Mouse (Mus musculus): ENCODE measurements around the gene Qrich2. TPM values are rescaled to one million over a fixed set of nuclear protein-coding genes. Genes with fewer than 3 reads are reported as not detected.
"Not testable (repeated sequence)": the region's sequence is repeated elsewhere in the genome, so short reads cannot be mapped to it uniquely, and the experiment has no call there.

Gene Qrich2
- total RNA-seq, 2 experiments from 2014 or later, result not detected

- intact Hi-C loops (cut with DNase I), result loop anchor here (2.0 to 5.0 kb wide), 2 partner anchors 14 to 345 kb away; partner anchors contain the start of gene Wbp2
- no peak for DNase-seq
Observed at GRCm38 (mm10) chr11:116432593-116433355, 33.3 kb downstream of the Qrich2 start.

DNA sequence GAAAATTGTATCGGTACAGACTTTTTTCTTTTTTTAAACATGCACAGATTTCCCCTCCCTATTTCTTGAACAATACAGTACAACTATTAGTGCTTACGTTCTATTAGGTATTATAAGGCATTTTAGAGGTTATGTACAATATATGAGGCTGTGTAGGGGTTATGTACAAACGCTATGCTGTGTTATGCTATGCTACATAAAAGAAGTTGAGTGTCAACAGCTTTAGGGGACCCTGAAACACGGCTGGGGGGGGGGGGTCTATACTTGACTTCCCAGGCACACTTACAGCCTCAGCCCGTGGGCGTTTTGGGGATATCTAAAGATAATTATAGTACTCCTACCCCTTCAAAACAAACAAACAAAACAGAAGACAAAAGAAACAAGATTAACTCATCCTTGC is 33.9 kb downstream of the Qrich2 start:
- DNase-seq, result no peak
- intact Hi-C loops (cut with DNase I), result loop anchor here (2.0 to 5.0 kb wide), 2 partner anchors 13 to 345 kb away; partner anchors contain the start of gene Wbp2

GRCm38 (mm10) chr11:116431428-116432077 is 34.5 kb downstream of the Qrich2 start:
- DNase-seq, result no peak
- intact Hi-C loops (cut with DNase I), result loop anchor here (2.0 to 5.0 kb wide), 2 partner anchors 13 to 344 kb away; partner anchors contain the start of gene Wbp2

DNA sequence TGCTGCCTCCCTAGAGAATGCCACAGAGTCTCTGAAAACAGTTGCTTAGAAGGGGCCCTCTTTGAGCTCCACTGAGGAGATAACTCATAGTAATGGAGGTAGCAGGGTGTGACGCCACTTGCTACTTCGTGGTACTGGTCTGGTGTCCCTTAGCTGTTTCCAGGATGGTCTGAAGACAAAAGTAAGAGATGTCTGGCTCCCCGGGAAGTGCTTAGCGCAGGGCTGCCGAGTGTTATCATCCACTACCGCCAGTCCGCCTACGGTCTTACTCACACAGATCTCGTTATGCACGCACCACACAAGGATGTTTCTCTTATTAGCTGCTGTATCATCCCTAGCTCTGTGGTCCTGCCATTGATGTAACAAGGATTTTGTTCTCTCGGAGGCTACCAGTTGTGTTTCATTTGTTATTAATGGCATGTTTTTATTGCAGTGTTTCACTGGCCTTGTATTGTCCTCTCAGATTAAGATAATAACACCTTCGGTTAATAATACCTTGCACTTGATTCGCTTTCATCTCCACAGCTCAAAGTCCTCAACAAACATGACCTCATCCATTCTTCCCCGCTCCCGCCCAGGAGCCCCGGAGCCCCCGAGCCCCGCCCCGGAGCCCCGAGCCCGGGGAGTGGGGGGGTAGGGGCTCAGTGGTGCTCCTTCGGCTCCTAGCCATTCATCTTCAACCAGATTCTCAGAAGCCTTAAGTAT is 35.2 kb downstream of the Qrich2 start:
- intact Hi-C loops (cut with DNase I), result loop anchor here (5.0 kb wide), 1 partner anchor 344 kb away; the partner anchor contains the start of gene Wbp2
- no peak for DNase-seq

GRCm38 (mm10) chr11:116429862-116430613 is 36.0 kb downstream of the Qrich2 start:
- intact Hi-C loops (cut with DNase I), result loop anchor here (5.0 kb wide), 1 partner anchor 343 kb away; the partner anchor contains the start of gene Wbp2
- no peak for DNase-seq

DNA sequence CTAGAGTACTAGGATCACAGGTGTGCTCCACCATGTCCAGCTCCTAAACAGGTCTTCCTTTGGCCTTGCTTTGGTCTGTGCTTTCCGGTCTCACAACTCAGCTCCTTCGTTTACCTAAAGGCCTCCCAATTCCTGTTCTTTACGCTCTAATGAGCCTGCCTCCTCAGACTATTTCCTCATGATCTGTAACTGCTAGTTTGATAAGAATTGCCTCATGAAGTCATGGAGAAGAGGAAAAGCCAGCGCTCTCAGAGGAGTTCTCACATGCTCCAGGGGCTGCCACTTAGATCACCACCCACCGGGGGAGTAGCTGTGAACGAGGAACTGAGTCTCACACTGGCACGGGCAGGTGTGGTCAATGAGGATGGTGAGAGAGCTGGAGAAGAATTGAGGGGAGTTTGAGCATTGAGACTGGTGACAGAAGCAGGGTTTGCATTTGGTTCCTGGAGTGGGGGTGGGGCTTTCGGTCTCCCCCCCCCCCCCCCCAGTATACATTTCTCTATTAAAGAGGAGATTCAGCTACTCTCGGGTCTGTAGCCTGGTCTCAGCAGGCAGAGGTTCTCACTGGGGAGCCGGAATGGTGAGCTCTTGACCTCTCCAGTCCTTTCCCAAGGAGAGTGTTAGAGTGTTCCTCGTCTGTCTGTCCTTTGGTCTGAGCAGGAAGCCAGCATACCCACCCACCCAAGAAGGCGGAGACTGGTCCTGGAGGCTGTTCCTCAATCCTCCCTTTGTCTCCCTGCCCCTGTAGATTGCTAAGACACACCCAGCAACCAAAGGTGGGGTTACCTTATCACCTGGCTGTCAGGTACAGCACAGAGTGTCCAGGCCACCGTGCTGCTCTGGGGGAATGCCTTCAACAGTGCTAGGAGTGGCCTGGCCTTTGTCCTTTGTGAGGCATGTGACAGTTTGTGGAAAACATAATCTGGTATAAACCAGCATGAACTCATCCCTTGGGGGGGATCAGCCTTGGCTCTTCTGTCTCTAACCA is 36.9 kb downstream of the Qrich2 start:
- no peak for DNase-seq
- intact Hi-C loops (cut with DNase I), result no loop called here

DNA sequence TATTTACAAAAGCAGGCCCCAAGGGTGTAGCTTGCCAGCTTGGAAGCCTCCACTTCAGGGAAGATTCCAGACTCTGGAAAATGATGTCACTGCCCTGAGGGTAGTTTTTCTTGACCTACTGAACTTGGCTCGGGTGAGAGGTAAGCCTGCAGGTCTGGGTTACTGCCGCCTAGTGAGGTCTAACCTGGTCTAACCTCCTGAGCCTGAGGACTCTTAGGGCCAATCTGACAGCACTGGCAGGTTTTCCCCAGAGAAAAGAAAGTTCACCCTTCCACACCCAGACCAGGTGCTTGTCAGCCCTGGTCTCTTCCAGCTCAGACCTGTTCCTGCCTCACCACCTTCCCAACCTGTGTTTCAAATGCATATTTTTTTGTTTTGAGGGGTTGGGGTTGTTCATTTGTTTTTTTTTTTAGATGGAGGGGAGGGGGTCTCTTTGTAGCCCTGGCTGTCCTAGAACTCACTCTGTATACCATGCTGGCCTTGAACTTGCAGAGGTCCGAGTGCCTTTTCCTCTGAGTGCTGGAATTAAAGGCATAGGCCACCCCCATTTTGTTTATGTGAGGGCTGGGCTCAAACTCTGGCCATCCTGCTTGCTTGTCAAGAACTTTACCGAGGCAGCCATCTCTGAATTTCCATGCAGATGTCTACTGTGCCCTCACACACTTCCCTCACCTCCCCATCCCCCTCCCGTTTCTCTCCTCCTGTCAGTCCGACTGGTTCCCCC is 39.0 kb downstream of the Qrich2 start:
- intact Hi-C loops (cut with DNase I), result no loop called here
- no peak for DNase-seq

GRCm38 (mm10) chr11:116426328-116426727 is 39.7 kb downstream of the Qrich2 start:
- DNase-seq; intact Hi-C loops (cut with DNase I): not testable (repeated sequence)

DNA sequence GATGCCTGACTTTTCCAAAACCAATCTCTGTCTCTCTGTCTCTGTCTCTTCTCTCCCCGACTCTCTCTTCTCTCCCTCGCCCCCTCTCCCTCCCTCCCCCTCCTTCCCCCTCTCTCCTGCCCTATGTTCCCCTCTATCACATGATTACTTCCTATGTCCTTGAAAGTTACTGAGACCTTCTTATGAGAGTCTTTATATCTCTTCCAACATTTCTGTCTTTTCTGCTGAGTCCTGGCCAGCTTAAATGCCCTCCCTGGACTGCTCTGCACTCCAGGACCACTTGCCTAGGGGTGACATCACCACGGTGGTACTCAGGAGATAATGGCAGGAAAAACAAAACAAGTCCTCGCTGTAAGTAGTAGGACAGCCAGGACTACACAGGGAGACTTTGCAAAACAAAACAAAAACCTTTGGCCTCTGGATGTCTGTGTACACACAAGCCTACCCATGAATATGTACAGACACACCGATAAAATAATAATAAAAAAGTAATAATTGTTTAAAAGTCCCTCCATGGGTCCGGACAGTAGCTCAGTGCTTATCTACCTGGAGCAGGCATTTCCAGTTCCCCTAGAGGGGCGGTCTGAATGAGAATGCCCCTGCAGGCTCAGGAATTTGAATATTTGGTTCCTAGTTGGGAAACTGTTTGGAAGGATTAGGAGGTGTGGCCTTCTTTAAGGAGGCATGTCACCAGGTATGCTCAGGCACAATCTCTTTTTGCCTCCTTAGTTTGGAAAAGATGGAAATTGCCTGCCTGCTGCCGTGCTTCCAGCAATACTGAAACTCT is 41.2 kb downstream of the Qrich2 start:
- intact Hi-C loops (cut with DNase I), result no loop called here
- DNase-seq, result no peak

- intact Hi-C loops (cut with DNase I), result no loop called here
- DNase-seq, result peak in 1 of 2 experiments; percentile 39
Observed at GRCm38 (mm10) chr11:116423782-116424620, 42.0 kb downstream of the Qrich2 start.

- no peak for DNase-seq
- intact Hi-C loops (cut with DNase I), result no loop called here
Observed at GRCm38 (mm10) chr11:116423214-116423613, 42.8 kb downstream of the Qrich2 start.

DNA sequence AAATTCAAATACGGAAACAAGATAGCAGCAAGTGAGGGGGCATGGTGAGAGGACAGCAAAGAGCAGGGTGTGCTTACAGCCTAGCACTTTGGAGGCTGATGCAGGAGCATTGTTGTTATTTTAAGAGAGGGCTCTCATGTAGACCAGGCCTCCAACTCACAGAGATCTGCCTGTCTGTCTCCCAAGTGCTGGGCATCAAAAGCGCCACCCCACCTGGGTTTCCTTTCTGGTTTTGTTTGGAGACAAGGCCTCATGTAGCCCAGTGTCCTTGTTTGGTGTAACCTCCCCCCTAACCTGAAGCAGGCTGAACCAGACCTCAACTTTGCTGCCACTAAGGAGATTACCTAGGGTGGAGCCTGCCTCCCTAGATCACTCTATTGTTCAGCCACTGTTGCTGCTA is 43.5 kb downstream of the Qrich2 start:
- intact Hi-C loops (cut with DNase I), result no loop called here
- DNase-seq, result no peak

DNA sequence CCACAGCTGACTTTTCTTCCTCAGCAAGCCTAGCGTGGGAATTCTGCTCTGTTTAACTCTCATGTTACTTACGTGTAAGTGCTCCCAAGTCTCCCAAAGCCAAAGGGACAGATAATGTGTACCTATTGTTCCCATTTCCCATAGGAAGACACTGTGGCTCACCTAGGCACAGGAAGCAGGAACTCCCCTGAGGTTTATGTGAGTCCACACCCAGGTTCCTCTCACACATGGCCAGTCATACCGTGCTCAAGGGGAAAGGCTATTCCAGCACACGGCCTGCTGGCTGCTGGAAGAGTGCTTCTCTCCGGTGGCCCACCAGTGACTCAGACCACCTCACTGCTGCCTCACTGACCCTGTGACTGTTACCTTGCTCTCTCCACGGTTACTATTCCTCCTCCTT is 44.9 kb downstream of the Qrich2 start:
- intact Hi-C loops (cut with DNase I), result no loop called here
- no peak for DNase-seq

GRCm38 (mm10) chr11:116418841-116419462 is 47.1 kb downstream of the Qrich2 start:
- peak in 1 of 2 experiments; percentile 35 for DNase-seq
- intact Hi-C loops (cut with DNase I), result loop anchor here (2.0 kb wide), 1 partner anchor 14 kb away; no protein-coding TSS in a partner anchor

- intact Hi-C loops (cut with DNase I), result loop anchor here (2.0 kb wide), 1 partner anchor 14 kb away; no protein-coding TSS in a partner anchor
- DNase-seq, result peak; percentile 48 to 58
Observed at GRCm38 (mm10) chr11:116418194-116418840, 47.7 kb downstream of the Qrich2 start.

GRCm38 (mm10) chr11:116417054-116417453 is 49.0 kb downstream of the Qrich2 start:
- intact Hi-C loops (cut with DNase I), result no loop called here
- DNase-seq, result no peak
